Mouse (Mus musculus) stomach, postnatal 0 days (tissue): ENCODE results near the gene Gabpb2. TPM values are rescaled to one million over a fixed set of nuclear protein-coding genes. Genes with fewer than 3 reads are reported as not detected.
A peak's percentile ranks its signal among the peaks of the same experiment; 100 is the strongest.
"Not testable (repeated sequence)": the region's sequence is repeated elsewhere in the genome, so short reads cannot be mapped to it uniquely, and the experiment has no call there.

ENCODE experiments used
- ATAC-seq: fragments of 200-750 bp; cut with Nextera tagmentation; 2 replicates; pipeline ENCODE4 v1.8.0; 2017; ENCODE audit not compliant: low FRiP score, low TSS enrichment
- DNase-seq: peaks from one replicate; pipeline ENCODE4 v3.0.0-alpha.2; 2016; ENCODE audit warnings: low spot score
- H3K27ac ChIP-seq: fragments of 300-500 bp; sonication (generic); replicated peaks from 2 replicates; pipeline ENCODE4 v1.5.1; 2014; ENCODE audit warnings: mild to moderate bottlenecking, control low read depth
- H3K27me3 ChIP-seq: fragments of 300-500 bp; sonication (generic); 2 replicates; pipeline ENCODE4 v1.6.1; 2014; ENCODE audit warnings: low read length; ENCODE audit not compliant: control insufficient read depth, insufficient read depth
- H3K36me3 ChIP-seq: fragments of 300-500 bp; sonication (generic); 2 replicates; pipeline ENCODE4 v1.6.1; 2014; ENCODE audit warnings: low read length, mixed read lengths; ENCODE audit not compliant: control insufficient read depth, insufficient read depth
- H3K4me1 ChIP-seq: fragments of 300-500 bp; sonication (generic); replicated peaks from 2 replicates; pipeline ENCODE4 v1.6.1; 2014; ENCODE audit warnings: antibody characterized with exemption; ENCODE audit not compliant: control insufficient read depth, insufficient read depth
- H3K4me2 ChIP-seq: fragments of 300-500 bp; sonication (generic); replicated peaks from 2 replicates; pipeline ENCODE4 v1.6.1; 2014; ENCODE audit warnings: low read depth, mild to moderate bottlenecking, control low read depth, moderate library complexity
- H3K4me3 ChIP-seq: fragments of 300-500 bp; sonication (generic); 2 replicates; pipeline ENCODE4 v1.5.1; 2014; ENCODE audit warnings: low read depth, low read length, control low read depth
- H3K9ac ChIP-seq: fragments of 300-500 bp; sonication (generic); 2 replicates; pipeline ENCODE4 v1.6.1; 2014; ENCODE audit warnings: mild to moderate bottlenecking, low read length, control low read depth, mixed read lengths
- H3K9me3 ChIP-seq: fragments of 300-500 bp; sonication (generic); 2 replicates; pipeline ENCODE4 v1.6.1; 2016; ENCODE audit warnings: low read length; ENCODE audit not compliant: control insufficient read depth
- CTCF ChIP-seq: IDR thresholded peaks from 2 replicates; pipeline ENCODE4 v1.5.1; 2016; ENCODE audit warnings: antibody characterized with exemption, low read depth, mild to moderate bottlenecking, moderate library complexity
- EP300 ChIP-seq: optimal IDR thresholded peaks from 2 replicates; pipeline ENCODE3; 2016; ENCODE audit warnings: antibody characterized with exemption
- WGBS: fragments of 180-500 bp; shearing (Covaris S2); extraction: QIAGEN DNeasy Blood & Tissue Kit; methylation state at CpG from one replicate; pipeline ENCODE4 v1.1.7; 2014; 5-methylcytosine and 5-hydroxymethylcytosine counted together
- microRNA-seq: library from miRNA; unstranded; fragments of <30 nt; microRNA quantifications from one replicate; pipeline ENCODE4, GENCODE M21; 2016
- polyA plus RNA-seq: library from polyadenylated mRNA; unstranded; fragments of >200 nt; fragmentation: Nextera tagmentation; extraction: Ambion mirVana; gene quantifications from 2 replicates; pipeline ENCODE4 v1.2.1, GENCODE M21; 2015

Gene Gabpb2
- polyA plus RNA-seq, 1 experiment from 2014 or later = 3.3 TPM

- under 1% methylated on average over 20 of the region's 20 CpGs for WGBS
- H3K9me3 ChIP-seq = no peaks in the 10 kb centered on the region
- H3K4me1 ChIP-seq = peaks cover 4% of the 10 kb centered on the region
- ATAC-seq (peak; percentile 95), DNase-seq (peak; percentile 93)
- H3K27me3 ChIP-seq = no peaks in the 10 kb centered on the region
- H3K9ac ChIP-seq = peak within 1 kb of the TSS; percentile 76
- peaks cover 2% of the 10 kb centered on the region; the same call in 1 of the 2 replicates for H3K36me3 ChIP-seq
- H3K4me2 ChIP-seq = peak within 1 kb of the TSS; percentile 81
- TF ChIP-seq EP300 (no peak), CTCF (peak; percentile 39; the same call in 1 of the 2 replicates)
- H3K4me3 ChIP-seq = peak within 1 kb of the TSS; percentile 64
- H3K27ac ChIP-seq = peak within 1 kb of the TSS; percentile 74
Observed at GRCm38 (mm10) chr3:95133680-95134101, 84.0 kb downstream of the Gabpb2 start, which contains the start of the genes Scnm1 and Lysmd1. Gene Scnm1 (minus strand): TSS chr3:95134011. Gene Lysmd1 (plus strand): TSS chr3:95134088.

GRCm38 (mm10) chr3:95133176-95133575 is 84.5 kb downstream of the Gabpb2 start:
- 52% methylated on average over 11 of the region's 11 CpGs for WGBS
- no peaks in the 10 kb centered on the region for H3K27me3 ChIP-seq
- H3K9me3 ChIP-seq = no peaks in the 10 kb centered on the region
- H3K27ac ChIP-seq = peak overlapping the region; percentile 74
- H3K36me3 ChIP-seq = peaks cover 2% of the 10 kb centered on the region; the same call in 1 of the 2 replicates
- H3K4me3 ChIP-seq = peak overlapping the region; percentile 64
- H3K4me1 ChIP-seq = peaks cover 4% of the 10 kb centered on the region
- no peak for TF ChIP-seq EP300
- TF ChIP-seq CTCF = no peak
- H3K9ac ChIP-seq = peak overlapping the region; percentile 76
- ATAC-seq (no peak; the same call in none of the 2 replicates), DNase-seq (no peak)
- peak overlapping the region; percentile 81 for H3K4me2 ChIP-seq

- WGBS = 88% methylated on average over 2 of the region's 2 CpGs
- TF ChIP-seq CTCF = peak; percentile 50
Observed at GRCm38 (mm10) chr3:95132389-95132788, 85.3 kb downstream of the Gabpb2 start.

More at GRCm38 (mm10) chr3:95132389-95132788, 85.3 kb downstream of the Gabpb2 start:
- H3K9ac ChIP-seq, H3K4me3 ChIP-seq, H3K9me3 ChIP-seq, H3K4me1 ChIP-seq, DNase-seq, H3K27ac ChIP-seq, H3K36me3 ChIP-seq, H3K27me3 ChIP-seq, H3K4me2 ChIP-seq, ATAC-seq: not testable (repeated sequence)

Small RNA genes lying within 50 kb of the gene (microRNA-seq; reads per million reads assigned to microRNA genes)
- not detected for gene Mir8099-1

Other genes with a start within 250 kb of the Gabpb2 start
- 10.0 and 11.2 TPM in 2 replicates for gene Pi4kb, start 243.2 kb downstream of the Gabpb2 start, polyA plus RNA-seq
- gene Zfp687, start 202.5 kb downstream of the Gabpb2 start, polyA plus RNA-seq = 8.2 and 10.0 TPM in 2 replicates
- gene Psmd4, start 175.3 kb downstream of the Gabpb2 start, polyA plus RNA-seq = 171 and 175 TPM in 2 replicates
- gene Pip5k1a, start 111.0 kb downstream of the Gabpb2 start, polyA plus RNA-seq = 15.7 and 17.8 TPM in 2 replicates
- gene Vps72, start 106.9 kb downstream of the Gabpb2 start, polyA plus RNA-seq = 60.8 and 65.9 TPM in 2 replicates
- 0.70 and 1.0 TPM in 2 replicates for gene Tmod4, start 93.4 kb downstream of the Gabpb2 start, polyA plus RNA-seq
- gene Scnm1, start 83.9 kb downstream of the Gabpb2 start, polyA plus RNA-seq = 39.5 and 42.9 TPM in 2 replicates
- 9.6 and 10.1 TPM in 2 replicates for gene Lysmd1, start 83.8 kb downstream of the Gabpb2 start, polyA plus RNA-seq
- 5.0 and 5.3 TPM in 2 replicates for gene Tnfaip8l2, start 75.6 kb downstream of the Gabpb2 start, polyA plus RNA-seq
- gene Sema6c, start 57.5 kb downstream of the Gabpb2 start, polyA plus RNA-seq = 1.7 and 2.2 TPM in 2 replicates
- 88.1 and 99.4 TPM in 2 replicates for gene Cdc42se1, start 10.8 kb upstream of the Gabpb2 start, polyA plus RNA-seq
- 11.0 and 11.8 TPM in 2 replicates for gene Mllt11, start 14.3 kb upstream of the Gabpb2 start, polyA plus RNA-seq
- 0.21 and 0.38 TPM in 2 replicates for gene Gm128, start 23.7 kb upstream of the Gabpb2 start, polyA plus RNA-seq
- 16.6 and 16.8 TPM in 2 replicates for gene Bnipl, start 33.3 kb upstream of the Gabpb2 start, polyA plus RNA-seq
- gene Mindy1, start 63.4 kb upstream of the Gabpb2 start, polyA plus RNA-seq = 55.9 and 64.1 TPM in 2 replicates
- gene Prune1, start 64.2 kb upstream of the Gabpb2 start, polyA plus RNA-seq = 10.1 and 11.7 TPM in 2 replicates
- 57.2 and 63.1 TPM in 2 replicates for gene Anxa9, start 89.3 kb upstream of the Gabpb2 start, polyA plus RNA-seq
- gene Cers2, start 96.9 kb upstream of the Gabpb2 start, polyA plus RNA-seq = 75.0 and 80.3 TPM in 2 replicates
- 8.6 and 9.2 TPM in 2 replicates for gene Setdb1, start 139.3 kb upstream of the Gabpb2 start, polyA plus RNA-seq
- 0.13 and 0.15 TPM in 2 replicates for gene 4930558C23Rik, start 184.9 kb upstream of the Gabpb2 start, polyA plus RNA-seq
- gene Arnt, start 216.5 kb upstream of the Gabpb2 start, polyA plus RNA-seq = 14.2 and 15.3 TPM in 2 replicates